Mouse (Mus musculus) WW6 (cell line): ENCODE data around the gene Dpy19l3.

Experiments used
- DNase-seq: peaks from one replicate; pipeline ENCODE4 v3.0.0-alpha.2; 2013; ENCODE audit warnings: low read depth, low spot score

Dpy19l3 gene

GRCm38 (mm10) chr7:35688781-35689349, 65.4 kb downstream of the Dpy19l3 start:
- DNase-seq, result no peak

GRCm38 (mm10) chr7:35688276-35688675, 66.0 kb downstream of the Dpy19l3 start:
- DNase-seq, result no peak

GRCm38 (mm10) chr7:35687229-35687628, 67.0 kb downstream of the Dpy19l3 start:
- peak; percentile 33 for DNase-seq

GRCm38 (mm10) chr7:35686756-35687155, 67.5 kb downstream of the Dpy19l3 start:
- DNase-seq, result peak; percentile 38

GRCm38 (mm10) chr7:35686216-35686615, 68.0 kb downstream of the Dpy19l3 start:
- no peak for DNase-seq

- DNase-seq, result no peak
These were observed 70.7 kb downstream of the Dpy19l3 start for GRCm38 (mm10) chr7:35683409-35684122.

- no peak for DNase-seq
These were observed 72.7 kb downstream of the Dpy19l3 start for GRCm38 (mm10) chr7:35681559-35681958.

GRCm38 (mm10) chr7:35678976-35679375, 75.3 kb downstream of the Dpy19l3 start:
- peak; percentile 43 for DNase-seq

GRCm38 (mm10) chr7:35668066-35669041, 85.9 kb downstream of the Dpy19l3 start:
- no peak for DNase-seq

GRCm38 (mm10) chr7:35663790-35664376, 90.4 kb downstream of the Dpy19l3 start:
- DNase-seq, result no peak

GRCm38 (mm10) chr7:35659173-35659572, 95.1 kb downstream of the Dpy19l3 start:
- DNase-seq, result no peak

- DNase-seq, result no peak
These were observed 96.4 kb downstream of the Dpy19l3 start for GRCm38 (mm10) chr7:35657829-35658228.

GRCm38 (mm10) chr7:35651583-35652270, 102.5 kb downstream of the Dpy19l3 start:
- no peak for DNase-seq

GRCm38 (mm10) chr7:35650716-35651410, 103.4 kb downstream of the Dpy19l3 start:
- DNase-seq, result no peak

GRCm38 (mm10) chr7:35649071-35649470, 105.2 kb downstream of the Dpy19l3 start:
- DNase-seq, result peak; percentile 61

GRCm38 (mm10) chr7:35648239-35649069, 105.8 kb downstream of the Dpy19l3 start:
- no peak for DNase-seq

- DNase-seq, result peak; percentile 96
These were observed 107.1 kb downstream of the Dpy19l3 start, which contains the start of gene Pdcd5 for GRCm38 (mm10) chr7:35647101-35647698. Gene Pdcd5, minus strand, starts transcription at chr7:35647521.

GRCm38 (mm10) chr7:35646317-35647081, 107.8 kb downstream of the Dpy19l3 start:
- DNase-seq, result no peak
